Mouse (Mus musculus): Measurements from ENCODE around the gene Man2a1.
"Not testable (repeated sequence)": the region's sequence is repeated elsewhere in the genome, so short reads cannot be mapped to it uniquely, and the experiment has no call there.

Gene Man2a1

GRCm38 (mm10) chr17:64754142-64754863 lies 153.8 kb downstream of the Man2a1 start:
- no peak for DNase-seq (ENCODE audit: low read depth, low spot score)

GRCm38 (mm10) chr17:64755191-64755590 lies 154.7 kb downstream of the Man2a1 start:
- DNase-seq (ENCODE audit: low read depth, low spot score): no peak

GRCm38 (mm10) chr17:64762651-64763050 lies 162.1 kb downstream of the Man2a1 start:
- DNase-seq (ENCODE audit: low read depth, low spot score): not testable (repeated sequence)

DNA sequence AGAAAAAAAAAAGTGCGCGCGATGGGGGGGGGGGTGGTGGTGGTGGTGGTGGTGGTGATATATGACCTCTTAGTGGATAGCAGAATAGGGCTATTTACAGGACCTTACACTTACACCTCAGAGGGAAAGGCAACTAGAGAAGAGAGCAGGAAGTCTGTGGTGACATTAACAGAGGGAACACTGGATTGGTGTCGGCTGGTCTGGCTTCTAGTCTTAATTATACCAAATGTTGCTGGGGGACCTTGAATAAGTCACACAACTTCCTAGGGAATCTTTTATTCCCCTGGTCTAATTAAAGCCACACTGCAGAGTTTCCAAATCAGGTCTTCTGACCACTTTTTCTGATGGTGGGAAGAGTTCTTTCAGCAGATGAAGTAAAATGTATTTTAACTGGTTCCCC lies 163.0 kb downstream of the Man2a1 start:
- no peak for DNase-seq (ENCODE audit: low read depth, low spot score)

- DNase-seq (ENCODE audit: low read depth, low spot score): no peak
Observed at GRCm38 (mm10) chr17:64764175-64765122, 163.9 kb downstream of the Man2a1 start.

DNA sequence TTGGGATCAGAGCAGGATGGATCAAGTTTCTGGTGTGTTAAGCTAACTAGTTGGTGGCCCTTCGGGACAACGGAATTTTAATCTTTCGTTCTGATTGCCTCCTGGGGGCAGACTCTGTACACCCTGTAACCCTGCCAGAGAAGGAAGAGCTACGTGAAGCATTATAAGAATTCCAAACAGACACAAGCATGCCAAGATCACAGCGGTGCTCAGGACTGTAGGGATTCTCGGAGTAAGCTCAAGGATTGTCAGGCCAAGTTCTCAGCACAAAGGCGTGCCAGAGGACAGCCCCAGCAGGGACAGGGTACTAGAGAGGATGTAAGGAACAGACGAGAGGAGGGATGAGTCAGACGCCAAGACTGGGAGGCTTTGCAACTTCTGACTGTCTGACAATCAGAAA lies 164.8 kb downstream of the Man2a1 start:
- DNase-seq (ENCODE audit: low read depth, low spot score): no peak

GRCm38 (mm10) chr17:64766507-64766906 lies 166.0 kb downstream of the Man2a1 start:
- no peak for DNase-seq (ENCODE audit: low read depth, low spot score)

- peak; percentile 49 for DNase-seq (ENCODE audit: low read depth, low spot score)
Observed at GRCm38 (mm10) chr17:64770277-64770676, 169.7 kb downstream of the Man2a1 start.

- no peak for DNase-seq (ENCODE audit: low read depth, low spot score)
Observed at GRCm38 (mm10) chr17:64772611-64773010, 172.1 kb downstream of the Man2a1 start.

GRCm38 (mm10) chr17:64774218-64774617 lies 173.7 kb downstream of the Man2a1 start:
- no peak for DNase-seq (ENCODE audit: low read depth, low spot score)

DNA sequence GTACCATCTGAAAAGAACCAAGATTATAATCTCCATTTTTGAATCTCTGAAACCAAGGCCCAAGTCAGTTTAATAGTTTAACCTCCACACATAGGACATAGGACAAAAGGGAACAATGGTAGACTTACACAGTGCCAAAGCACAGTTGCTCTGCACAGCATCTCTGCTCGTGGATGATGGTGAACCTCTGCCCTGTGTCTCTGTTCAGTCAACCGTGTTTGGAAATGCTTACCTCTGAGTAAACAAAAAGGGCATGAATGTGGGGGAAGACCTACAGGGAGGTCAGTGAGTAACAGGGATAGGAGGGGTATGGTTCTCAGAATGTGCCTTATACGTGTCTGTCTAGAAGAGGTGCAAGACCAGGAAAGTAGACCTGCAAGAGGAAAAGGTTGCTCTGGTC lies 177.8 kb downstream of the Man2a1 start:
- no peak for DNase-seq (ENCODE audit: low read depth, low spot score)

- DNase-seq (ENCODE audit: low read depth, low spot score): no peak
Observed at GRCm38 (mm10) chr17:64778756-64779155, 178.2 kb downstream of the Man2a1 start.

DNA sequence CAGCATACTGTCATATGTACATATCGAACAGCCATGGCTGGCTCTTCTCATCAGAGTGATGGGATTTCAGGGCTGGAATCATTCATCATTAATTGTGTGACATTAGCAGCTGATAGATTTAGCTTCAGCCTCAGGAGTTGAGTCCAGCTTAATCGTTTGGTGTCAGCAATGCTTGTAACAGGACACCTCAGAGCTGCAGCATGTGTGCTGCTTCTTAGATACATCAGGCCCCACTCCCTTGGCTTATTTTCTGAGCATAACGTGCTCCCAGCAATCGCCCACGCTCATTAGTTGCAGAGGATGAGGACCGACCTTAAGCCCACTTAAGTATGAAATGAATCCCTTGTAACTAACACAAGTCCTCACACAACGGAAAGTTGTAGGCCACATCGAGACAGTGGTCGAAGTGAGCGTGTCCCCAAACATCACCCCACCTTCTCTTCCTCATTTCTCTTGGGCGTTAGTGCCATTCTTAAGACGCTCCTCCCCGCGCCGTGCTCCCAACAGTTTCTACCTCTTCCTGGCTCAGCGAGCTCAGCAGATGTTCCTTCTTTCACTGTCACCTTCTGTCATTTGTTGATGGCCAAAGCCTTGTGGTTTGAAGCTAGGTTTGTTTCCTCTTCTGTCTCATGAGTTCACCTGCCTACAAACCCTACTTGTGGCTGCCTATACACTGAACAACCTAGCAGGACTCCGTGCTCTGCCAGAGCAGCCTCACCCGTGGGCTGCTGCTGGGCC lies 180.4 kb downstream of the Man2a1 start:
- peak; percentile 18 for DNase-seq (ENCODE audit: low read depth, low spot score)

GRCm38 (mm10) chr17:64782307-64782706 lies 181.8 kb downstream of the Man2a1 start:
- no peak for DNase-seq (ENCODE audit: low read depth, low spot score)

DNA sequence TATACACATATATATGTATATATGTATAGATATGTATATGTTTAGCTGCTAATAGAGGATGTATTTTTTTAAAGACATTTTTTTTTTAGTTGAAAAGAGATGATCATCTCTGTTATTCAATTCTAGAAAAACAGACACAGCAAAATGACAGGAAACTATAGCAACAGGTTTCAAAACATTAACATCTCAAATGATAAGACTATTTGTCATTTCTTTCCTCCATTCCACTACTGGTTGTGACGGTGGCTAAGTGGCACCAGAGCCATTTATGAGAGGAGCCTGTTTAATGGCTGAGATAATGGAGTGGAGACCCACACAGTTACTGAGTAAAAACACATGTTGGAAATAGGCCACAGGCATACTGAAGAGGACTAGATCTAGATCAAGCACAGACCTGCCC lies 185.4 kb downstream of the Man2a1 start:
- no peak for DNase-seq (ENCODE audit: low read depth, low spot score)

DNA sequence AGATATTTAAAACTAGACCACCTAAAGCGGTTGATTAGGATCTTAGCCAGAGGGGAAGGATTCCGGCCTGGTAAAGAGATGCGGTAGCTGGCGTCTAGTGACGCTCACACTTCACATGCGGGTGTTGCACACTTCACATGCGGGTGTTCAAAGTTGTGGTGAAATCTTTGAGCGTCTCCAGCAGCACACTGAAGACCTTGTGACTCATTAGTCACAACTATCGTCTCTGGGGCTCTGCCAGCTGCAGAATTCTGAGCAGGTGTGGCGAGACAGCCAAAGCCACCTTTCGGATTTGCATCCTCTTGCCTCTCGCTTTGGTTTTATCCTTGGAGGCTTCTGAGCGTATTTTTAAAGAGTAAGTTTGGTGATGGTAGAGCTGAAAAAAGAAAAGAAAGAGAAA lies 187.8 kb downstream of the Man2a1 start:
- DNase-seq (ENCODE audit: low read depth, low spot score): no peak

DNA sequence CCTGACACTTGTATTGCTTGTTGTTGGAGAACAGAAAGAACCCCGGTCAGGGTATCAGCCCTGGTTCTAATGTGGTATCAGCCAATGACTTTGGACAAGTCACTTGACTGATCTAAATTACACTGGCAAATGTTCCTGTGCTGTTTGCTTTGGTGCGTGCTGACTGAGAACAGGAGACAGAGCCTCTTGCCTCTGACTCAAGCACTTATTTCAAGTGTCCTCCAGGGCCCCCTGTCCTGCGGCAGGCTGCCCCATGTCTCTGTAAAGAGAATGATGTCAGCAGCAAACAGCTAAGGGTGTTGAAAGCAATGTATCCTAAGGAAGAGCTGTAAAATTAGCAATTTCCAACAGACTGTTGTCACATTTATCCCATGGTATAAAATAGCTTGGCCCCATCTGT lies 188.6 kb downstream of the Man2a1 start:
- DNase-seq (ENCODE audit: low read depth, low spot score): no peak

GRCm38 (mm10) chr17:64792076-64792475 lies 191.5 kb downstream of the Man2a1 start:
- no peak for DNase-seq (ENCODE audit: low read depth, low spot score)

- no peak for DNase-seq (ENCODE audit: low read depth, low spot score)
Observed at GRCm38 (mm10) chr17:64792623-64793022, 192.1 kb downstream of the Man2a1 start.

- peak; percentile 16 for DNase-seq (ENCODE audit: low read depth, low spot score)
Observed at GRCm38 (mm10) chr17:64802168-64802955, 201.8 kb downstream of the Man2a1 start.

- DNase-seq (ENCODE audit: low read depth, low spot score): no peak
Observed at GRCm38 (mm10) chr17:64802956-64803275, 202.4 kb downstream of the Man2a1 start.
